Mouse (Mus musculus): ENCODE results near the gene Rhebl1. TPM values are rescaled to one million over a fixed set of nuclear protein-coding genes. Genes with fewer than 3 reads are reported as not detected.
"Not testable (repeated sequence)": the region's sequence is repeated elsewhere in the genome, so short reads cannot be mapped to it uniquely, and the experiment has no call there.

Rhebl1 gene
- polyA plus RNA-seq, 1 experiment from 2014 or later, result 9.5 TPM

DNA sequence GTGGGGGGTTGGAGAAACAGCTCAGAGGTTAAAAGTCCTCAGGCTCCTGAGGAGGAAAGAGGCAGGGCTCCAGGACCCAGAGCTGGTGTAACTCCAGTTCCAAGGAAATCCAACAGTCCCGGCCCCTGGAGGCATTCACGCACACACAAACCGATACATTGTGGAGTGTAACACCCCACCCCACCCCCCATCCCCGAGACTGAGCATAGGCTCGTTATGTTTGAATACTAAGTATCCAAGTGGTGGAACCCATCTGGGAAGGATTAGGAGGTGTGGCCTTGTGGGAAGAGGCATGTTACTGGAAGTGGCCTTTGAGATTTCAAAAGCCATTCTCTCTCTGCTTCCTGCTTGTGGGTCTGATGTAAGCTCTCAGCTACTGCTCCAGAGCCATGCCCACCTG, 27.2 kb upstream of the Rhebl1 start:
- Histone ChIP-seq H3K27me3 (ENCODE audit: insufficient read depth, low read length) (no peaks in the 10 kb centered on the region), H3K4me3 (ENCODE audit: low read depth, low read length) (no peak overlapping the region), H3K27ac (ENCODE audit: low read depth) (no peak overlapping the region), H3K36me3 (ENCODE audit: insufficient read depth) (no peaks in the 10 kb centered on the region), H3K9me3 (ENCODE audit: low read depth, low read length) (no peaks in the 10 kb centered on the region), H3K4me2 (no peak overlapping the region), H3K4me1 (ENCODE audit: insufficient read depth) (no peaks in the 10 kb centered on the region; the same call in 1 of the 2 replicates), H3K9ac (no peak overlapping the region)
- no peak for TF ChIP-seq CTCF (IDR thresholded peaks at IDR 0.05; ENCODE audit: low read depth)
- DNase-seq, result no peak
- WGBS, result 79% methylated on average over 5 of the region's 5 CpGs
- no peak for ATAC-seq (ENCODE audit: insufficient read depth)

GRCm38 (mm10) chr15:98918499-98918895, 24.2 kb upstream of the Rhebl1 start:
- not testable (repeated sequence) for DNase-seq; H3K9me3 ChIP-seq (ENCODE audit: low read depth, low read length); H3K27me3 ChIP-seq (ENCODE audit: insufficient read depth, low read length); H3K36me3 ChIP-seq (ENCODE audit: insufficient read depth); H3K4me1 ChIP-seq (ENCODE audit: insufficient read depth); ATAC-seq (ENCODE audit: insufficient read depth)
- Histone ChIP-seq H3K4me3 (ENCODE audit: low read depth, low read length) (peak overlapping the region; percentile 86), H3K4me2 (peak overlapping the region; percentile 86), H3K27ac (ENCODE audit: low read depth) (peak overlapping the region; percentile 78), H3K9ac (peak overlapping the region; percentile 45)
- WGBS, result 22% methylated on average over 8 of the region's 8 CpGs

DNA sequence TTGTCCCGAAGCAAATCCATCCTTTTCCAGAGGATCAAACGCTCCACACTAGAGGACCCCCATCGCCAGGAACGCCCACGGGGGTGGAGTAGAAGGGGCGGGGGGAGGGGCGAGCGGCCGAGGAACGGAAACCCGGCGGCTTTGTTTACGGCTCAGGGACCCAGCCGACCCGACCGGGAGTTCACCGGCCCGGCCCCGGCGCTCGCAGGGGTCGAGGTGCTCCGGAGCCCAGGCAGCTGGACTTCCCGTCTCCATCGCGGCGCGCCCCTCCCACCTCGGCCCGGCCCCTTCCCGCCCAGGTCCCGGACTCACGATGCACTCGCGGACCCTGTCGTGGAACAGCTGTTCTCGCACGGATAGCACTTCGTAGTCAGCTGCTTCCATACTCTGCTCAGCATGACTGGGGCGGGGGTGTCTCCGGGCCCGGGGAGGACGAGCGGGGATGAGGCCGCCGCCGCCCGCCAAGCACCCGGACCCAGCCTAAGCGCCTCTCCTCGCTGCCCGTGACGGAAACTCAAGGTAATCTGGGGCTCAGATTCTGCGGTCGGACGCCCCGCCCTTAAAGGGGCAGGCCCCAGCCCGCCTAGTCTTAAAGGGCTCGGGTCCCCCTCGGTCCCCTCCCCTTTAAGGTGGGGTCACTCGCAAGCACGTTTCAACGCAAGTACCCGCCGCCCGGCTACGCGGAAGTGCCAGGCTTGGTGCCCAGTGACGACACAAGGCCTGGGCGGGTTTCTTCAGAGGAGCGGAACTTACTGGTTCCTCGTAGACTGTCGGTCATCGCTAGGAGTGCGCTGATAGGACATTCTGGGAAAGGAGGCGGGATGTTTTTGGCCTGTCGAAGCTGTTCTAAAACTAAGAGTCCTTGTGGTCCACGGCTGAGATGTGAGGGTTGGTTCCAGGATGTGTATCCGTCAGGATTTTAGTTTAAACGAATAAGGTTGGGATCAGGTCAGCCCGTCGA, 23.5 kb upstream of the Rhebl1 start, which contains the start of gene Lmbr1l:
Lmbr1l (minus strand) TSS at position 694 of the 961 bp plus-strand sequence.
- ATAC-seq (ENCODE audit: insufficient read depth) (peak; percentile 98), DNase-seq (peak; percentile 100)
- peak within 1 kb of the TSS; percentile 96 for H3K27ac ChIP-seq (ENCODE audit: low read depth)
- peaks cover 6% of the 10 kb centered on the region for H3K36me3 ChIP-seq (ENCODE audit: insufficient read depth)
- peak within 1 kb of the TSS; percentile 79 for H3K9ac ChIP-seq
- no peak for TF ChIP-seq CTCF (IDR thresholded peaks at IDR 0.05; ENCODE audit: low read depth)
- no peaks in the 10 kb centered on the region; the same call in 1 of the 2 replicates for H3K4me1 ChIP-seq (ENCODE audit: insufficient read depth)
- no peaks in the 10 kb centered on the region for H3K9me3 ChIP-seq (ENCODE audit: low read depth, low read length)
- H3K4me2 ChIP-seq, result peak within 1 kb of the TSS; percentile 86
- H3K27me3 ChIP-seq (ENCODE audit: insufficient read depth, low read length), result no peaks in the 10 kb centered on the region
- peak within 1 kb of the TSS; percentile 86 for H3K4me3 ChIP-seq (ENCODE audit: low read depth, low read length)
- WGBS, result under 1% methylated on average over 82 of the region's 82 CpGs

DNA sequence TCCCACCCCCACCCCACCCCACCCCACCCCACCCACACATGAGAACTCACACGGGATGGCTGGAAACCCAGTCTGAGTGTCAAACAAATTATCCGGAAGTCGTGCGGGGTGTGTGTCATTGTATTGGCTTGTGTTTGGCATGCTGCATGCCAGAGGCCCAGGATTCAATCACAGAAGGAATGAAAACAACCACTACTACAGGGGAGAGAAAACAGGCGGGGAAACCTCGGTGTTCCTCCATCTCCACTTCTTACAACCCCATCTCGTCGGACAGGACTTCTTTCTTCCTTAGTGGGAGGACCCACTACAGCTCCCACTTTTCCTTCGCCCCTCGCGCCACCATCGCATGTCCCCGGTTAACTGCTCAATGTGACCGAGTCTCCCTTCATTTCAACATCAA, 22.8 kb upstream of the Rhebl1 start:
- Histone ChIP-seq H3K9ac (peak overlapping the region; percentile 79), H3K27ac (ENCODE audit: low read depth) (peak overlapping the region; percentile 96), H3K9me3 (ENCODE audit: low read depth, low read length) (no peaks in the 10 kb centered on the region), H3K4me1 (ENCODE audit: insufficient read depth) (no peaks in the 10 kb centered on the region; the same call in 1 of the 2 replicates), H3K4me2 (peak overlapping the region; percentile 86), H3K4me3 (ENCODE audit: low read depth, low read length) (peak overlapping the region; percentile 86), H3K36me3 (ENCODE audit: insufficient read depth) (peaks cover 11% of the 10 kb centered on the region), H3K27me3 (ENCODE audit: insufficient read depth, low read length) (no peaks in the 10 kb centered on the region)
- 1% methylated on average over 14 of the region's 14 CpGs for WGBS
- DNase-seq (peak; percentile 63), ATAC-seq (ENCODE audit: insufficient read depth) (no peak)
- TF ChIP-seq CTCF (IDR thresholded peaks at IDR 0.05; ENCODE audit: low read depth), result no peak

- no peak for TF ChIP-seq CTCF (IDR thresholded peaks at IDR 0.05; ENCODE audit: low read depth)
- H3K9ac ChIP-seq, result 0 out of 2 replicates have a peak overlapping the region, but pooled peaks have one; percentile 79
- no peaks in the 10 kb centered on the region for H3K9me3 ChIP-seq (ENCODE audit: low read depth, low read length)
- no peaks in the 10 kb centered on the region; the same call in 1 of the 2 replicates for H3K4me1 ChIP-seq (ENCODE audit: insufficient read depth)
- H3K4me2 ChIP-seq, result peak overlapping the region; percentile 86; the same call in 1 of the 2 replicates
- H3K27ac ChIP-seq (ENCODE audit: low read depth), result no peak overlapping the region
- peaks cover 22% of the 10 kb centered on the region for H3K36me3 ChIP-seq (ENCODE audit: insufficient read depth)
- no peak for DNase-seq
- 91% methylated on average over 4 of the region's 4 CpGs for whole genome bisulfite sequencing
- no peaks in the 10 kb centered on the region for H3K27me3 ChIP-seq (ENCODE audit: insufficient read depth, low read length)
- H3K4me3 ChIP-seq (ENCODE audit: low read depth, low read length), result no peak overlapping the region
- no peak for ATAC-seq (ENCODE audit: insufficient read depth)
Measured at GRCm38 (mm10) chr15:98916016-98916415, 21.7 kb upstream of the Rhebl1 start.

- H3K27ac ChIP-seq (ENCODE audit: low read depth), result no peak overlapping the region
- 85% methylated on average over 6 of the region's 6 CpGs for WGBS
- no peak overlapping the region for H3K4me3 ChIP-seq (ENCODE audit: low read depth, low read length)
- ATAC-seq (ENCODE audit: insufficient read depth) (no peak), DNase-seq (no peak)
- H3K36me3 ChIP-seq (ENCODE audit: insufficient read depth), result peaks cover 30% of the 10 kb centered on the region
- H3K9ac ChIP-seq, result no peak overlapping the region
- TF ChIP-seq CTCF (IDR thresholded peaks at IDR 0.05; ENCODE audit: low read depth), result no peak
- no peaks in the 10 kb centered on the region; the same call in 1 of the 2 replicates for H3K4me1 ChIP-seq (ENCODE audit: insufficient read depth)
- H3K27me3 ChIP-seq (ENCODE audit: insufficient read depth, low read length), result no peaks in the 10 kb centered on the region
- H3K9me3 ChIP-seq (ENCODE audit: low read depth, low read length), result no peaks in the 10 kb centered on the region
- H3K4me2 ChIP-seq, result no peak overlapping the region
Measured at GRCm38 (mm10) chr15:98914903-98915302, 20.6 kb upstream of the Rhebl1 start.

DNA sequence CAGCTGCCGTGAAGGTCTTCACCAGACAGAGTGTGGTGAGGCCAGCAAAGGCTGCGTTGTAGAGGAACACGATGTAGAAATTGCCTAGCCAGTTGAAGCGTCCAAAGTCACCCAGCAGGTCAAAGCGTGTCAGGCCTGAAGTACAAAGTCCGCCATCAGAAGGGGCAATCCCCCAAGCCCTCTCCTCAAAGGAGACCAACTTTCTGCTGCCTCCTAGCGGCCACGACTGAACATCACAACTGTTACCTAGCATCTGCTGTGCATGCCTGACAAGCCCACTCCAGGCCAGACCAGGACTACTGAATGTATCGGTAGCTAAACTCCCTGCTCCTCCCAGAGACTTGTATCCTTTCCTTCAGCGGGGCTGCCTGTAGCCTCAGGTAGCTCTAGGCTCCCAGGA, 10.4 kb upstream of the Rhebl1 start:
- Histone ChIP-seq H3K4me3 (ENCODE audit: low read depth, low read length) (no peak overlapping the region), H3K4me1 (ENCODE audit: insufficient read depth) (no peaks in the 10 kb centered on the region), H3K4me2 (no peak overlapping the region), H3K9ac (no peak overlapping the region), H3K9me3 (ENCODE audit: low read depth, low read length) (no peaks in the 10 kb centered on the region), H3K36me3 (ENCODE audit: insufficient read depth) (peaks cover 48% of the 10 kb centered on the region), H3K27ac (ENCODE audit: low read depth) (no peak overlapping the region), H3K27me3 (ENCODE audit: insufficient read depth, low read length) (peaks cover 6% of the 10 kb centered on the region; the same call in 1 of the 2 replicates)
- ATAC-seq (ENCODE audit: insufficient read depth) (no peak), DNase-seq (peak; percentile 73)
- 32% methylated on average over 10 of the region's 10 CpGs for WGBS
- TF ChIP-seq CTCF (IDR thresholded peaks at IDR 0.05; ENCODE audit: low read depth), result peak; percentile 80
